Mouse (Mus musculus) 3134 (cell line): ENCODE results near the gene 2310022A10Rik.
"Not testable (repeated sequence)": the region's sequence is repeated elsewhere in the genome, so short reads cannot be mapped to it uniquely, and the experiment has no call there.

ENCODE experiments used
- DNase-seq: peaks from one replicate; pipeline ENCODE4 v3.0.0-alpha.2; 2011; ENCODE audit warnings: low spot score; ENCODE audit not compliant: insufficient read length; ENCODE audit errors: extremely low read depth

2310022A10Rik gene

GRCm38 (mm10) chr7:27610370-27610769 lies 57.3 kb downstream of the 2310022A10Rik start:
- DNase-seq: no peak

GRCm38 (mm10) chr7:27610871-27611270 lies 57.8 kb downstream of the 2310022A10Rik start:
- no peak for DNase-seq

- DNase-seq: no peak
Observed at GRCm38 (mm10) chr7:27612940-27613339, 59.9 kb downstream of the 2310022A10Rik start.

DNA sequence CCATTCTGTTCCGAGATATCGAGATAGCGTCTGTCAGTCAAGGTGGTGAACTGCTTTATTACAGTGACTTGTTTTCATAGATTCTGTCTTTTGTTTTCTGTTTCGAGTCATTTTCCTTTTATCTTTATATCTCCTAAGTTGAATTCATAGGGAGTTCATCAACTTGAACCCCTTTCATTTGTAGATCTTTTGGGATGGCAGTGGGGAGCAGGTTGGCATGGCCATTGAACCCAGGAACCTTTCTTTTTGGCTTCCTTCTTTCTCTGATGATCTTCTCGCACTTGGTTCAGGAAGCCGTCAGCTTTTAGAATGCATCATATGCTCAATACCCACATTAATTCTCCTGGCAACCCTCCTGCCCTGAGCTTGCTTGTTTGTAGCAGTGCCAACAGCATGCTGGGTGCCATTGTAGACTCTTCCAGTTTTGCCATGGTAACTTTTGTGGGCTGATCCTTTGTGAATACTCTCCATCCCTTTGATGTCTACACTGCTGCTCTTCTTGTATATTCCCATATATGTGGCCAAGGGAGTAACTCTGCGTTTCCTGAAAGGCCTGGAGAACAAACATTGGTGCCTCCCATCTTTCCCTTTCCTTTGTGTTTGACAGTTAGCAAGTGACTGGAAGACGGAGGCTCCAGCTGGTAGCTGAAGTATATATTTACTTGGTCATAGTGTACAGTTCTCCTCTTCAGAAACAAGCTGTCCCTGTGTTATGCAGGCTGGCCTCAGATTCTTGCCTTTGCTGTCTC lies 60.9 kb downstream of the 2310022A10Rik start:
- DNase-seq: no peak

DNA sequence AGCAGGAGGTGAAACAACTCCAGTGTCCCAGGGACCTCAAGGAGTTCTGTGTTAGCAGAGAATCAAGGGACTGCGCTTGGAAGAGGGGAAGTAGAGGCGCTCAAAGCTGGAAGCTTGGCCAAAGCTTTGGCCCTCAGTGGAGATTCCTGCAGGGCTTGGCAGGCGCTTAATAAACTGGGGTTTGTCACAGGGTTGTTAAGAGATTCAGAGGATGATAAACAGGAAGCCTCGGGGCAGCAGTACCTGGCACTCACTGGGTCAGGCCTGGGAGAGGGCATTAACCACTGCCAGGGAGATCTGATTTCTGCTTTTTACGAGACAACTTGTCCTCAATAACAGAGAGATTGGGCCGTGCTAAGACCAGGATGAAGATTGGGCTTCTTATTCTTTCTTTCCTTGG lies 68.0 kb downstream of the 2310022A10Rik start:
- DNase-seq: no peak

GRCm38 (mm10) chr7:27622234-27622633 lies 69.2 kb downstream of the 2310022A10Rik start:
- DNase-seq: no peak

- no peak for DNase-seq
Observed at GRCm38 (mm10) chr7:27624967-27625366, 71.9 kb downstream of the 2310022A10Rik start.

- no peak for DNase-seq
Observed at GRCm38 (mm10) chr7:27627707-27628106, 74.7 kb downstream of the 2310022A10Rik start.

DNA sequence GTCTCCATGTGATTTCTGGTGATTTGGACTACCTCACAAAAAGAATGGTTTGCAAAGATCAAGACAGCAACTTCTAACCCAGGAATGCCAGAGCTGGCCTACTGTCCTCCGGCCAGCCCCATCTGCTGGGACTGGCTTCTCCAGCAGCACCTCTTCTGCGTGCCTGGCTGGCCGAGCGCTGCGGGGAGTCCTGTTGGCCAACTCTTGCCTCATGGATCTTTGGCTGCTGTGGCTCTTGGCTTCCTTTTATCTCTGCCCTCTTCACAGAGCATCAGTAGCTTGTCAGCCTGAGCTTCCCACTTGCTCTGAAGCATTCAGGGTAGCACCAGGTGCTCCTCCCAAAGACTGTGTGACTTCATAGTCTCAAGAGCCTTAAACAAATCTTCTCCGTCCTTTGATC lies 75.2 kb downstream of the 2310022A10Rik start:
- DNase-seq: no peak

- DNase-seq: not testable (repeated sequence)
Observed at GRCm38 (mm10) chr7:27628816-27629215, 75.8 kb downstream of the 2310022A10Rik start.

- DNase-seq: no peak
Observed at GRCm38 (mm10) chr7:27631439-27631838, 78.4 kb downstream of the 2310022A10Rik start.
